Mouse (Mus musculus) embryonic facial prominence, embryonic 10.5 days (tissue): Measurements from ENCODE around the gene Tmem198. TPM values are rescaled to one million over a fixed set of nuclear protein-coding genes. Genes with fewer than 3 reads are reported as not detected.

Source experiments
- polyA plus RNA-seq: library from polyadenylated mRNA; unstranded; fragments of >200 nt; fragmentation: Nextera tagmentation; extraction: Ambion mirVana; gene quantifications from 2 replicates; pipeline ENCODE4 v1.2.1, GENCODE M21; 2016

The Tmem198 gene
- polyA plus RNA-seq, 1 experiment from 2014 or later = 3.3 TPM

Other genes with a start within 250 kb of the Tmem198 start
- gene A630095N17Rik, start 247.4 kb upstream of the Tmem198 start, polyA plus RNA-seq = not detected in 2 replicates
- 27.0 and 27.5 TPM in 2 replicates for gene Dnajb2, start 243.1 kb upstream of the Tmem198 start, polyA plus RNA-seq
- 1.7 and 2.1 TPM in 2 replicates for gene Ptprn, start 215.0 kb upstream of the Tmem198 start, polyA plus RNA-seq
- 1.9 and 2.5 TPM in 2 replicates for gene Resp18, start 201.1 kb upstream of the Tmem198 start, polyA plus RNA-seq
- 144 and 150 TPM in 2 replicates for gene Dnpep, start 161.5 kb upstream of the Tmem198 start, polyA plus RNA-seq
- gene Des, start 119.2 kb upstream of the Tmem198 start, polyA plus RNA-seq = 10.4 and 15.6 TPM in 2 replicates
- 30.2 and 30.6 TPM in 2 replicates for gene Speg, start 104.2 kb upstream of the Tmem198 start, polyA plus RNA-seq
- 57.1 and 61.3 TPM in 2 replicates for gene Gmppa, start 43.6 kb upstream of the Tmem198 start, polyA plus RNA-seq
- gene Asic4, start 29.1 kb upstream of the Tmem198 start, polyA plus RNA-seq = 2.1 and 2.4 TPM in 2 replicates
- gene Chpf, start 225 bp upstream of the Tmem198 start, polyA plus RNA-seq = 25.3 and 27.0 TPM in 2 replicates
- gene Obsl1, start 26.9 kb downstream of the Tmem198 start, polyA plus RNA-seq = 57.9 and 63.0 TPM in 2 replicates
- 2.3 and 3.1 TPM in 2 replicates for gene Inha, start 27.5 kb downstream of the Tmem198 start, polyA plus RNA-seq
- gene Stk11ip, start 42.0 kb downstream of the Tmem198 start, polyA plus RNA-seq = 31.7 and 33.4 TPM in 2 replicates
- 15.7 and 18.0 TPM in 2 replicates for gene Slc4a3, start 66.7 kb downstream of the Tmem198 start, polyA plus RNA-seq